Comparison of ENCODE assay signal across 10 mouse cellular contexts in the genomic region with DNA sequence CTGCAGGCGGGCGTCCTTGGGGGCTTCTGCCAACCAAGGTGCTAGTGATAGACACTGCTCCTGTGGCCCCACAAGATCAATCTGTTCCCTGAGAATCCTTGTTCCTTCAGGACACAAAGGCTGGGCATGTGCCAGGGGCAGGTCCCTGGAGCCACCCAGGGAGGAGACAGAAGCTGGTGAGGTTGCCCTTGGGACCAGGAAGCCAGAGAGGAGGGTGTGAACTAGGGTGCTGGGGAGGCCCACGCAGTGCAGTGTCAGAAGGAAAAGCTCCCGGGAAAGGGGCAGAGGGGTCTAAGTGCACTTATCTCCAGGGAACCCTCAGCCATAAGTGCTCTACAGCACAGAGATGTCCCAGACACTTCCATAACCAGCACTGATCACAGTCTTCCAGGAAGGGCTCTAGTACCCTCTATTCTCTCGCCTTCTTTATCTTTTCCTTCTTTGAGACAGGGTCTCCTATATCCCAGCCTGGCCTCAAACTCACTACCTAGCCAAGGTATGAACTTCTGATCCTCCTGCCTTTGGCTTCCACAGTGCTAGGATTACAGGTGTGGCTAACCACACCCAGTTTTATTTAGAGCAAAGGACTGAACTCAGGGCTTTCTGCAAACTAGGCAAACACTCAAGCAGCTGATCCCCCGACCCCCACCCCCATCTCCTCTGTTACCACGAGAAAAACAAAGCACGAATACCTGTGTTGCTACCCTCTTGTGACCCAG.
DNase-seq lines count a peak whose midpoint lies in the region; ATAC-seq and TF ChIP-seq lines count a peak whose summit lies in the region.
"Had no signal": no experiment of that assay in that cellular context is flagged by ENCODE, and none has a peak within 500 bp of the region (broad histone marks: within the 10 kb centered on the region; RNA-seq: fewer than 3 reads in every experiment).

No protein-coding gene starts in this region.

- peak; percentile 80 for ATAC-seq in intestine, embryonic 15.5 days
- ATAC-seq in neural tube, embryonic 15.5 days (ENCODE audit: low FRiP score) = no peak

- peaks cover 15% of the 10 kb centered on the region for H3K4me1 ChIP-seq in intestine, embryonic 15.5 days (replicated peaks)
- peaks cover 46% of the 10 kb centered on the region for H3K4me1 ChIP-seq in neural tube, embryonic 15.5 days
- H3K4me1 ChIP-seq: liver, embryonic 15.5 days had no signal

- H3K36me3 ChIP-seq in intestine, embryonic 15.5 days = 0 out of 2 replicates have a peak, but pooled peaks cover 3% of the 10 kb centered on the region
- peaks cover 24% of the 10 kb centered on the region for H3K36me3 ChIP-seq in neural tube, embryonic 15.5 days

- 46% methylated on average over 8 of the region's 8 CpGs for WGBS in intestine, embryonic 15.5 days
- 60% methylated on average over 8 of the region's 8 CpGs for WGBS in neural tube, embryonic 15.5 days

- H3K27me3 ChIP-seq in intestine, embryonic 15.5 days (replicated peaks) = no peaks in the 10 kb centered on the region
- H3K27me3 ChIP-seq in neural tube, embryonic 15.5 days (replicated peaks) = no peaks in the 10 kb centered on the region
- H3K27me3 ChIP-seq: liver, embryonic 15.5 days had no signal

- H3K4me2 ChIP-seq in intestine, embryonic 15.5 days (replicated peaks) = peak overlapping the region; percentile 18
- no peak overlapping the region for H3K4me2 ChIP-seq in neural tube, embryonic 15.5 days
- H3K4me2 ChIP-seq: liver, embryonic 15.5 days had no signal

- no peak for TF ChIP-seq CTCF in layer of hippocampus, adult 2 months (conservative IDR thresholded peaks at IDR 0.05)

- H3K27ac ChIP-seq in layer of hippocampus, adult 2 months = peak overlapping the region; percentile 55; the same call in 1 of the 2 replicates
- H3K27ac ChIP-seq in intestine, embryonic 15.5 days = peak overlapping the region; percentile 90
- H3K27ac ChIP-seq in neural tube, embryonic 15.5 days (replicated peaks) = peak overlapping the region; percentile 78
- H3K27ac ChIP-seq: gastrocnemius, adult 2 months; liver, embryonic 15.5 days had no signal

- no peak overlapping the region for H3K4me3 ChIP-seq in layer of hippocampus, adult 2 months
- no peak overlapping the region for H3K4me3 ChIP-seq in intestine, embryonic 15.5 days (replicated peaks)
- no peak overlapping the region for H3K4me3 ChIP-seq in neural tube, embryonic 15.5 days (replicated peaks)
- H3K4me3 ChIP-seq: gastrocnemius, adult 2 months; liver, embryonic 15.5 days had no signal

- no peak overlapping the region for H3K9ac ChIP-seq in intestine, embryonic 15.5 days
- H3K9ac ChIP-seq in neural tube, embryonic 15.5 days (replicated peaks) = no peak overlapping the region
- H3K9ac ChIP-seq: liver, embryonic 15.5 days had no signal

- no peaks in the 10 kb centered on the region for H3K9me3 ChIP-seq in intestine, embryonic 15.5 days
- H3K9me3 ChIP-seq in neural tube, embryonic 15.5 days (replicated peaks) = no peaks in the 10 kb centered on the region
- H3K9me3 ChIP-seq: liver, embryonic 15.5 days had no signal

- peak; percentile 35 to 43 for DNase-seq in adrenal gland, adult (ENCODE audit: inconsistent age in 2 of 2, low spot score in 1 of 2)
- no peak for DNase-seq in adrenal gland, adult 8-10 months
- no peak for DNase-seq in layer of hippocampus, adult 2 months (ENCODE audit: low spot score in 2 of 2)
- no peak for DNase-seq in layer of hippocampus, adult 9-10 months (ENCODE audit: low spot score)
- no peak for DNase-seq in frontal cortex, postnatal 36 days (ENCODE audit: low spot score in 2 of 2)
- no peak for DNase-seq in right cerebral cortex, postnatal 10 days (ENCODE audit: low spot score in 2 of 2)
- DNase-seq: gastrocnemius, adult 2 months had no signal

Comparison
In these comparisons a context has a peak if more than half of its experiments do, and no peak if none do; other contexts are left out.
1. DNase-seq: peak in adrenal gland, adult (2 of 2); none in adrenal gland, adult 8-10 months (single experiment), layer of hippocampus, adult 2 months (0 of 2), layer of hippocampus, adult 9-10 months (single experiment), frontal cortex, postnatal 36 days (0 of 2) and right cerebral cortex, postnatal 10 days (0 of 2).
2. Peak in every context shown above with its lines, with median percentiles within 50 percentile points of each other: H3K27ac ChIP-seq.